Mouse (Mus musculus) adrenal gland, postnatal 36 days (tissue): Measurements from ENCODE around the gene Trim62. TPM values are rescaled to one million over a fixed set of nuclear protein-coding genes. Genes with fewer than 3 reads are reported as not detected.

Source experiments
- DNase-seq, 2 experiments: peaks; one replicate each; pipeline ENCODE4 v3.0.0; 2021; ENCODE audit warnings: mixed read lengths in 1 of 2
- total RNA-seq, 2 experiments: library from RNA; stranded (reverse); gene quantifications; 2 replicates each; pipeline ENCODE4 v1.2.3; 2021

Gene Trim62
- total RNA-seq, 2 experiments from 2014 or later, result 8.1 to 12.0 TPM

GRCm38 (mm10) chr4:128959676-128960075 lies 76.3 kb downstream of the Trim62 start:
- no peak for DNase-seq

Other genes starting within 250 kb of the Trim62 start
- gene Phc2, start 228.9 kb upstream of the Trim62 start, total RNA-seq, result 10 to 100 TPM; 74.8 to 83.2 TPM
- under 1 TPM; 0.16 to 0.30 TPM for gene A3galt2, start 128.2 kb upstream of the Trim62 start, total RNA-seq
- gene Zfp362, start 77.5 kb upstream of the Trim62 start, total RNA-seq, result 10 to 100 TPM; 26.8 TPM
- 10 to 100 TPM; 51.6 to 70.4 TPM for gene Azin2, start 78.9 kb downstream of the Trim62 start, total RNA-seq
- 100 to 1,000 TPM; 131 to 134 TPM for gene Ak2, start 108.4 kb downstream of the Trim62 start, total RNA-seq
- 10 to 100 TPM; 41.1 to 45.6 TPM for gene Rnf19b, start 174.7 kb downstream of the Trim62 start, total RNA-seq
- gene Tmem54, start 222.0 kb downstream of the Trim62 start, total RNA-seq, result not detected
- 1 to 10 TPM; 1.2 to 1.3 TPM for gene Hpca, start 238.5 kb downstream of the Trim62 start, total RNA-seq